Mouse (Mus musculus) heart, adult 2 months (tissue): ENCODE measurements at regions not wholly inside any gene's neighbourhood (a gene's known extent, or its start where the extent isn't known, plus 50 kb on each side); places are given as distances from the start of the nearest gene placed in this dataset.

Source experiments
- DNase-seq, 2 experiments: peaks; one replicate each; pipeline ENCODE4 v3.0.0; 2021
- H3K27ac ChIP-seq: fragments of 200-600 bp; 2 replicates; pipeline ENCODE4 v1.8.1; 2022
- H3K27me3 ChIP-seq: fragments of 200-500 bp; 2 replicates; pipeline ENCODE4 v1.6.1; 2012; ENCODE audit warnings: mild to moderate bottlenecking, low read length, inconsistent platforms, mixed read lengths; ENCODE audit not compliant: control insufficient read depth, insufficient read depth
- H3K36me3 ChIP-seq: fragments of 200-500 bp; 2 replicates; pipeline ENCODE4 v1.6.1; 2012; ENCODE audit warnings: low read length, inconsistent platforms; ENCODE audit not compliant: control insufficient read depth, insufficient read depth
- H3K4me1 ChIP-seq: fragments of 200-500 bp; 2 replicates; pipeline ENCODE4 v1.6.1; 2011; ENCODE audit warnings: low read length; ENCODE audit not compliant: control insufficient read depth, insufficient read depth
- H3K4me3 ChIP-seq: fragments of 200-600 bp; 2 replicates; pipeline ENCODE4 v1.8.1; 2022
- H3K79me2 ChIP-seq: fragments of 200-500 bp; replicated peaks from 2 replicates; pipeline ENCODE4 v1.6.1; 2012; ENCODE audit warnings: mild to moderate bottlenecking, inconsistent platforms, low read length, moderate library complexity, mixed read lengths; ENCODE audit not compliant: control insufficient read depth, insufficient read depth
- H3K9ac ChIP-seq: fragments of 200-500 bp; 2 replicates; pipeline ENCODE4 v1.6.1; 2012; ENCODE audit warnings: low read depth, mild to moderate bottlenecking, control low read depth, inconsistent platforms, low read length, mixed read lengths
- CTCF ChIP-seq: fragments of 200-600 bp; IDR thresholded peaks from 2 replicates; pipeline ENCODE4 v1.8.1; 2022; ENCODE audit warnings: antibody characterized with exemption, mild to moderate bottlenecking, moderate library complexity
- EP300 ChIP-seq: fragments of 200-500 bp; IDR thresholded peaks from 2 replicates; pipeline ENCODE4 v1.6.1; 2011; ENCODE audit warnings: low read depth, low read length, control low read depth; ENCODE audit not compliant: insufficient read depth
- POLR2A ChIP-seq: fragments of 200-500 bp; IDR thresholded peaks from 2 replicates; pipeline ENCODE4 v1.6.1; 2011; ENCODE audit warnings: mild to moderate bottlenecking, low read depth, low read length, control low read depth; ENCODE audit not compliant: insufficient read depth
- WGBS: fragments of 180-500 bp; shearing (Covaris S2); methylation state at CpG from one replicate; pipeline ENCODE4 v1.1.7; 2018; 5-methylcytosine and 5-hydroxymethylcytosine counted together
- intact Hi-C: fragments of 180-260 bp; cut with DNase I; formaldehyde crosslinking; loops from one replicate; pipeline ENCODE4 v1.15.1; 2025

GRCm38 (mm10) chr13:102334131-102334534 lies 359.2 kb upstream of the Cd180 start:
- WGBS: 22% methylated on average over 13 of the region's 13 CpGs
- Histone ChIP-seq H3K4me3 (no peak overlapping the region), H3K27me3 (no peaks in the 10 kb centered on the region), H3K9ac (no peak overlapping the region; the same call in 1 of the 2 replicates), H3K36me3 (no peaks in the 10 kb centered on the region), H3K79me2 (no peaks in the 10 kb centered on the region), H3K27ac (peak overlapping the region; percentile 45), H3K4me1 (peaks cover 2% of the 10 kb centered on the region)
- peak; percentile 56 to 57 for DNase-seq
- TF ChIP-seq CTCF: no peak
- TF ChIP-seq POLR2A: 0 out of 2 replicates have a peak, but pooled peaks have one; percentile 16
- intact Hi-C loops: no loop called here

GRCm38 (mm10) chr13:102343236-102343635 lies 350.1 kb upstream of the Cd180 start:
- DNase-seq: no peak
- TF ChIP-seq POLR2A (no peak), EP300 (no peak), CTCF (no peak)
- Histone ChIP-seq H3K36me3 (no peaks in the 10 kb centered on the region), H3K79me2 (no peaks in the 10 kb centered on the region), H3K27ac (no peak overlapping the region), H3K4me1 (no peaks in the 10 kb centered on the region), H3K27me3 (no peaks in the 10 kb centered on the region), H3K4me3 (no peak overlapping the region), H3K9ac (no peak overlapping the region)
- intact Hi-C loops: no loop called here
- 63% methylated on average over 2 of the region's 2 CpGs for WGBS

GRCm38 (mm10) chr13:102344606-102345269 lies 348.6 kb upstream of the Cd180 start:
- Histone ChIP-seq H3K9ac (no peak overlapping the region), H3K4me3 (no peak overlapping the region), H3K79me2 (no peaks in the 10 kb centered on the region), H3K27me3 (no peaks in the 10 kb centered on the region), H3K27ac (no peak overlapping the region), H3K36me3 (no peaks in the 10 kb centered on the region), H3K4me1 (no peaks in the 10 kb centered on the region)
- no peak for DNase-seq
- TF ChIP-seq POLR2A: no peak
- no peak for TF ChIP-seq EP300
- TF ChIP-seq CTCF: no peak
- WGBS: 81% methylated on average over 5 of the region's 5 CpGs
- intact Hi-C loops: no loop called here

GRCm38 (mm10) chr13:102349493-102349892 lies 343.9 kb upstream of the Cd180 start:
- 0 out of 2 replicates have a peak, but pooled peaks have one; percentile 32 for TF ChIP-seq POLR2A
- TF ChIP-seq EP300: no peak
- H3K4me3 ChIP-seq: peak overlapping the region; percentile 38
- 35% methylated on average over 1 of the region's 1 CpGs for WGBS
- no peaks in the 10 kb centered on the region; the same call in 1 of the 2 replicates for H3K4me1 ChIP-seq
- no peak for DNase-seq
- intact Hi-C loops: no loop called here
- peak overlapping the region; percentile 76 for H3K27ac ChIP-seq
- H3K79me2 ChIP-seq: no peaks in the 10 kb centered on the region
- no peaks in the 10 kb centered on the region for H3K27me3 ChIP-seq
- peaks cover 5% of the 10 kb centered on the region for H3K36me3 ChIP-seq
- H3K9ac ChIP-seq: peak overlapping the region; percentile 48; the same call in 1 of the 2 replicates

GRCm38 (mm10) chr13:102352073-102352854 lies 341.1 kb upstream of the Cd180 start:
- intact Hi-C loops: loop anchor here (10.0 kb wide), 2 partner anchors 153 to 293 kb away; no protein-coding TSS in a partner anchor
- no peak overlapping the region for H3K4me3 ChIP-seq
- no peaks in the 10 kb centered on the region; the same call in none of the 2 replicates for H3K4me1 ChIP-seq
- no peaks in the 10 kb centered on the region for H3K79me2 ChIP-seq
- TF ChIP-seq EP300 (no peak), CTCF (no peak), POLR2A (no peak)
- H3K27ac ChIP-seq: peak overlapping the region; percentile 38
- no peaks in the 10 kb centered on the region for H3K27me3 ChIP-seq
- no peak overlapping the region for H3K9ac ChIP-seq
- 66% methylated on average over 10 of the region's 10 CpGs for WGBS
- H3K36me3 ChIP-seq: peaks cover 5% of the 10 kb centered on the region
- peak in 1 of 2 experiments; percentile 54 for DNase-seq

GRCm38 (mm10) chr13:102355569-102355968 lies 337.8 kb upstream of the Cd180 start:
- H3K79me2 ChIP-seq: no peaks in the 10 kb centered on the region
- peak overlapping the region; percentile 23 for H3K27ac ChIP-seq
- intact Hi-C loops: loop anchor here (10.0 kb wide), 2 partner anchors 149 to 289 kb away; no protein-coding TSS in a partner anchor
- H3K4me3 ChIP-seq: no peak overlapping the region
- no peaks in the 10 kb centered on the region; the same call in none of the 2 replicates for H3K4me1 ChIP-seq
- no peaks in the 10 kb centered on the region for H3K27me3 ChIP-seq
- no peak overlapping the region for H3K9ac ChIP-seq
- WGBS: 8% methylated on average over 1 of the region's 1 CpGs
- DNase-seq: peak in 1 of 2 experiments; percentile 37
- TF ChIP-seq EP300 (no peak), POLR2A (no peak), CTCF (no peak)
- peaks cover 5% of the 10 kb centered on the region for H3K36me3 ChIP-seq
